Mouse (Mus musculus) heart, adult 2 months (tissue): ENCODE data around the gene Tbxas1. TPM values are rescaled to one million over a fixed set of nuclear protein-coding genes. Genes with fewer than 3 reads are reported as not detected.

ENCODE experiments used
- DNase-seq, 2 experiments: peaks; one replicate each; pipeline ENCODE4 v3.0.0; 2021
- H3K27ac ChIP-seq: fragments of 200-600 bp; 2 replicates; pipeline ENCODE4 v1.8.1; 2022
- H3K27me3 ChIP-seq: fragments of 200-500 bp; 2 replicates; pipeline ENCODE4 v1.6.1; 2012; ENCODE audit warnings: mild to moderate bottlenecking, low read length, inconsistent platforms, mixed read lengths; ENCODE audit not compliant: control insufficient read depth, insufficient read depth
- H3K36me3 ChIP-seq: fragments of 200-500 bp; 2 replicates; pipeline ENCODE4 v1.6.1; 2012; ENCODE audit warnings: low read length, inconsistent platforms; ENCODE audit not compliant: control insufficient read depth, insufficient read depth
- H3K4me1 ChIP-seq: fragments of 200-500 bp; 2 replicates; pipeline ENCODE4 v1.6.1; 2011; ENCODE audit warnings: low read length; ENCODE audit not compliant: control insufficient read depth, insufficient read depth
- H3K4me3 ChIP-seq: fragments of 200-600 bp; 2 replicates; pipeline ENCODE4 v1.8.1; 2022
- H3K79me2 ChIP-seq: fragments of 200-500 bp; replicated peaks from 2 replicates; pipeline ENCODE4 v1.6.1; 2012; ENCODE audit warnings: mild to moderate bottlenecking, inconsistent platforms, low read length, moderate library complexity, mixed read lengths; ENCODE audit not compliant: control insufficient read depth, insufficient read depth
- H3K9ac ChIP-seq: fragments of 200-500 bp; 2 replicates; pipeline ENCODE4 v1.6.1; 2012; ENCODE audit warnings: low read depth, mild to moderate bottlenecking, control low read depth, inconsistent platforms, low read length, mixed read lengths
- CTCF ChIP-seq: fragments of 200-600 bp; IDR thresholded peaks from 2 replicates; pipeline ENCODE4 v1.8.1; 2022; ENCODE audit warnings: antibody characterized with exemption, mild to moderate bottlenecking, moderate library complexity
- EP300 ChIP-seq: fragments of 200-500 bp; IDR thresholded peaks from 2 replicates; pipeline ENCODE4 v1.6.1; 2011; ENCODE audit warnings: low read depth, low read length, control low read depth; ENCODE audit not compliant: insufficient read depth
- POLR2A ChIP-seq: fragments of 200-500 bp; IDR thresholded peaks from 2 replicates; pipeline ENCODE4 v1.6.1; 2011; ENCODE audit warnings: mild to moderate bottlenecking, low read depth, low read length, control low read depth; ENCODE audit not compliant: insufficient read depth
- WGBS: fragments of 180-500 bp; shearing (Covaris S2); methylation state at CpG from one replicate; pipeline ENCODE4 v1.1.7; 2018; 5-methylcytosine and 5-hydroxymethylcytosine counted together
- intact Hi-C: fragments of 180-260 bp; cut with DNase I; formaldehyde crosslinking; loops from one replicate; pipeline ENCODE4 v1.15.1; 2025
- polyA plus RNA-seq: library from polyadenylated mRNA; depleted of rRNA; stranded (reverse); fragments of >200 nt; gene quantifications from 2 replicates; pipeline ENCODE4 v1.2.3, GENCODE M21; 2012
- total RNA-seq, 2 experiments: library from RNA; stranded (reverse); gene quantifications; 2 replicates each; pipeline ENCODE4 v1.2.3; 2021

Tbxas1 gene
- total and polyA plus RNA-seq, 3 experiments: 1.9 to 2.7 (median 2.1) TPM

DNA sequence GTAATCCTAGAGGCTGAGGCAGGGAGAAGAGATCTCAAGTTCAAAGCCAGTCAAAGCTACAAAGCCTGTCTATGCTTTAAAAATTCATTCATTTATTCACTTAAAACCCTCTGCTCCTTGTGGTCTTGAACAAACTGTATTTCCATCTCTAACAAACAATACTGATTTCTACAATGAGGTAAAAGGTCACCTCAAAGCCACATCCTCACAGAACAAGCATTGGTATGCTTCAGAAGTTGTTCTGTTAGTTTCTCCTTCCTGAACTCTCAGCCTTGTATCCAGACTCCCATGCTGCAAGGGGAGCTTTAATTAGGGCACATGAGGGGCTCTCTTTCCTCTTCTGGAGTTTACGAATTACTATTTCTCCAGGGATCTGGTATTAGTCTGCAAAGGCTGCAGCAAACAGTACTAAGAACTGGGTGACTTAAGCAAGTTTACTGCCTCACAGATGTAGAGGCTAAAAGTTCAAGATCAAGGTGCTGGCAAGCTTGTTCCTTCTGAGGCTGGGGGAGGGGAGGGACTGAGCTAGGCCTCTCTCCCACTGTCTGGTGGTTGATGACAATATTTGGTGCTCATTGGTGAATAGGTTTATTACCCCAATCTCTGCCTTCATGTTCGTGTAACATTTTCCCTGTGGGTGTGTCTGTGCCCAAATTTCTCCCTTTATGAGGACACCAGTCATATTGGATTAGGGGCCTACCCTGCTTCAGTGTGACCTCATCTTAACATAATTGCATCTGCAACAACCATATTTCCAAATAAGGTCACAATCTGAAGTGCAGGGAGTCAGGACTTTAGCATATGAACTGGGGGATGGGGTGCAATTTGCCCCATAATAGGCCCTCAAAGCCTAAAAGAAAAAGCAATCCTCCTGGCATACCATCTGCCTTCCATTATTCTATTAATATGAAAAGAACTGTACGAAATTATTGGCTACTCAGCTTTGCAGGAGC lies 27.0 kb upstream of the Tbxas1 start:
- Histone ChIP-seq H3K4me3 (no peak overlapping the region), H3K36me3 (peaks cover 14% of the 10 kb centered on the region), H3K27ac (no peak overlapping the region), H3K9ac (no peak overlapping the region), H3K27me3 (no peaks in the 10 kb centered on the region), H3K4me1 (peaks cover 29% of the 10 kb centered on the region), H3K79me2 (peaks cover 4% of the 10 kb centered on the region)
- intact Hi-C loops: no loop called here
- WGBS: 84% methylated on average over 3 of the region's 3 CpGs
- DNase-seq: no peak
- TF ChIP-seq EP300 (no peak), CTCF (no peak), POLR2A (no peak)

- intact Hi-C loops: no loop called here
- Histone ChIP-seq H3K27ac (no peak overlapping the region), H3K79me2 (peaks cover 3% of the 10 kb centered on the region), H3K4me3 (no peak overlapping the region), H3K36me3 (peaks cover 12% of the 10 kb centered on the region), H3K9ac (no peak overlapping the region), H3K27me3 (no peaks in the 10 kb centered on the region), H3K4me1 (peaks cover 25% of the 10 kb centered on the region)
- DNase-seq: no peak
- WGBS: 91% methylated on average over 6 of the region's 6 CpGs
- no peak for TF ChIP-seq EP300
These were observed 24.4 kb upstream of the Tbxas1 start for GRCm38 (mm10) chr6:38850715-38851259.

- DNase-seq: no peak
- peaks cover 24% of the 10 kb centered on the region for H3K4me1 ChIP-seq
- no peaks in the 10 kb centered on the region for H3K27me3 ChIP-seq
- H3K9ac ChIP-seq: no peak overlapping the region
- H3K4me3 ChIP-seq: no peak overlapping the region
- peaks cover 5% of the 10 kb centered on the region for H3K79me2 ChIP-seq
- H3K27ac ChIP-seq: no peak overlapping the region
- intact Hi-C loops: no loop called here
- TF ChIP-seq CTCF: no peak
- no peak for TF ChIP-seq POLR2A
- TF ChIP-seq EP300: no peak
- H3K36me3 ChIP-seq: peaks cover 12% of the 10 kb centered on the region
- WGBS: 81% methylated on average over 2 of the region's 2 CpGs
These were observed 23.5 kb upstream of the Tbxas1 start for GRCm38 (mm10) chr6:38851740-38852139.

- no peak for DNase-seq
- TF ChIP-seq CTCF: no peak
- TF ChIP-seq EP300: no peak
- TF ChIP-seq POLR2A: no peak
- no peaks in the 10 kb centered on the region for H3K27me3 ChIP-seq
- H3K4me3 ChIP-seq: no peak overlapping the region
- peaks cover 3% of the 10 kb centered on the region for H3K36me3 ChIP-seq
- 67% methylated on average over 5 of the region's 5 CpGs for WGBS
- peaks cover 17% of the 10 kb centered on the region for H3K4me1 ChIP-seq
- no peak overlapping the region for H3K27ac ChIP-seq
- intact Hi-C loops: no loop called here
- H3K79me2 ChIP-seq: peaks cover 5% of the 10 kb centered on the region
- no peak overlapping the region for H3K9ac ChIP-seq
These were observed 21.6 kb upstream of the Tbxas1 start for GRCm38 (mm10) chr6:38853561-38853992.

DNA sequence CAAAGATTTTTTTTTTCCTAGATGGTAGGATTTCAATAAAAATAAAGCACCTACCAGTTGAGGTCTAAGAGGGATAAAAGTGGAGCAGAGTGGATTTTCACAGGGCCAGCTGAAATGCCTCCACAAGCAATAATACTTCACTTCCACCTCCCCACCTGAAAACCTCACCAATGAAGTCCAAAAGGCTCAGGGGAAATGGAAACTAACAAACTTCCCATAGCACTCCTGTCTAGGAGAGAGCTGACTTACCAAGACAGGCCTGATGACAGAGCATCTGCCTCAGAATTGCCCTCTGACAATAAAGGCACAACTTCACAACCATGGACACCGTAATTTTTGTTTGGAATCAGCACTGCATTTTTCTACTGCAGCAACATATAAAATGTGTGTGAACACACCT lies 15.4 kb upstream of the Tbxas1 start:
- no peak for DNase-seq
- intact Hi-C loops: no loop called here
- H3K4me1 ChIP-seq: peaks cover 2% of the 10 kb centered on the region
- H3K9ac ChIP-seq: no peak overlapping the region
- no peaks in the 10 kb centered on the region for H3K27me3 ChIP-seq
- 96% methylated on average over 1 of the region's 1 CpGs for WGBS
- TF ChIP-seq EP300: no peak
- TF ChIP-seq POLR2A: no peak
- no peak for TF ChIP-seq CTCF
- peaks cover 5% of the 10 kb centered on the region for H3K79me2 ChIP-seq
- no peak overlapping the region for H3K4me3 ChIP-seq
- H3K36me3 ChIP-seq: peaks cover 2% of the 10 kb centered on the region; the same call in 1 of the 2 replicates
- H3K27ac ChIP-seq: no peak overlapping the region

DNA sequence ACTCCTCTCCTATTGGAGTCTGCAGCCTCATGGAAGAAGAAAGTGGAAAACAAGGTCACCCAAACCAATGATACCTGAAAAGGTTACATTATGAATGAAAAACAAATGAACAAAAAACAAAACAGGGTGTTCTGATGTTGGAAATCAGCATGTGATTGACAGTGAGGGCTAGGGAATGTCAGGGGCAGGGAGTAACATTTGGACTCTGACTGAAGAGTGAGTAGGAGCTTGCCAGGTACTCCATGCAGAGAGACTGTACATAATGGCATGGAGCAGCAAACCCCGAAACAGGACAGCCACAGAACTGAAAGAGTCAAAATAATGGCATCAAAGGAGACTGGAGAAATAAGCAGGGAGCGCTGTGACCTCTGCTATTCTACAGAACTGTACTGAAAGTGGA lies 14.9 kb upstream of the Tbxas1 start:
- Histone ChIP-seq H3K4me1 (peaks cover 4% of the 10 kb centered on the region), H3K9ac (no peak overlapping the region), H3K27me3 (no peaks in the 10 kb centered on the region), H3K36me3 (peaks cover 2% of the 10 kb centered on the region; the same call in 1 of the 2 replicates), H3K79me2 (peaks cover 5% of the 10 kb centered on the region), H3K4me3 (no peak overlapping the region), H3K27ac (no peak overlapping the region)
- TF ChIP-seq CTCF: no peak
- no peak for TF ChIP-seq POLR2A
- no peak for TF ChIP-seq EP300
- intact Hi-C loops: no loop called here
- no peak for DNase-seq
- WGBS: 89% methylated on average over 2 of the region's 2 CpGs
